Comparison of ENCODE assay signal across 8 mouse cellular contexts in the genomic region with DNA sequence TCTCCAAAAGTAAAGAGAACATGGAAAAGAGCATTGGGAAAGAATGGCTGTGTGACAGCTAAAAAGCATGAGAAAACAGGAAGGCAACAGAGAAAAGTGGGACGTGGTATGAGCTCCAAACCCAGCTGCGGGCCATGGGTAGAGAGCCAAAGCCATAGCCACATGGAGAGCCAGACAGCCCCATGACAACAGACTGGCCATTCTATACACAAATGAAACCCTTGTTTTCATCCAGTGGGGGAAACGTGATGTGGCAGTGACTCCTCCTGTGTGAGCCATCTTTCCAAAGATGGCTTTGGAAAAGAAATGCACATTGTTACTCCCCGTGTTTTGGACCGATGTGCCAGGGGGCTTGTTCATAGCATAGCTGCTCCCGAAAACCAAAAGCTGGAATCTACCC. TPM values are rescaled to one million over a fixed set of nuclear protein-coding genes. Genes with fewer than 3 reads are reported as not detected.
DNase-seq lines count a peak whose midpoint lies in the region; ATAC-seq and TF ChIP-seq lines count a peak whose summit lies in the region.

No protein-coding gene starts in this region.

- peak overlapping the region; percentile 64 for H3K4me3 ChIP-seq in left cerebral cortex, adult 2 months
- peak overlapping the region; percentile 95 for H3K4me3 ChIP-seq in embryonic facial prominence, embryonic 10.5 days
- peak overlapping the region; percentile 94 for H3K4me3 ChIP-seq in hindbrain, embryonic 12.5 days

- peak overlapping the region; percentile 95 for H3K9ac ChIP-seq in hindbrain, embryonic 12.5 days

- TF ChIP-seq CTCF in left cerebral cortex, adult 2 months (IDR thresholded peaks at IDR 0.05): no peak

- H3K27ac ChIP-seq in left cerebral cortex, adult 2 months: peak overlapping the region; percentile 85
- peak overlapping the region; percentile 92 for H3K27ac ChIP-seq in embryonic facial prominence, embryonic 10.5 days (replicated peaks)
- H3K27ac ChIP-seq in hindbrain, embryonic 12.5 days: peak overlapping the region; percentile 93

- H3K36me3 ChIP-seq in embryonic facial prominence, embryonic 10.5 days (replicated peaks): peaks cover 3% of the 10 kb centered on the region
- no peaks in the 10 kb centered on the region for H3K36me3 ChIP-seq in hindbrain, embryonic 12.5 days

- 46% methylated on average over 6 of the region's 6 CpGs for WGBS in embryonic facial prominence, embryonic 10.5 days
- WGBS in hindbrain, embryonic 12.5 days: 46% methylated on average over 6 of the region's 6 CpGs

- ATAC-seq in hindbrain, embryonic 12.5 days (ENCODE audit: low FRiP score): peak; percentile 27
- peak; percentile 23; the same call in 1 of the 2 replicates for ATAC-seq in megakaryocyte-erythroid progenitor cell, adult 5-6 weeks (replicated peaks; ENCODE audit: low FRiP score, low TSS enrichment, poor library complexity, severe bottlenecking)

- no peaks in the 10 kb centered on the region for H3K9me3 ChIP-seq in embryonic facial prominence, embryonic 10.5 days
- H3K9me3 ChIP-seq in hindbrain, embryonic 12.5 days (replicated peaks): no peaks in the 10 kb centered on the region

- peak in 1 of 2 experiments; percentile 23 for DNase-seq in left cerebral cortex, adult 2 months (ENCODE audit: extremely low spot score in 1 of 2, low spot score in 2 of 2)
- DNase-seq in left cerebral cortex, postnatal 36 days (ENCODE audit: low spot score in 2 of 2): no peak
- DNase-seq in embryonic facial prominence, embryonic 10.5 days (ENCODE audit: low spot score): no peak
- DNase-seq in c-Kit-positive CD71-positive TER-119-positive erythroid progenitor cells, embryonic 14.5 days (ENCODE audit: low spot score): no peak
- DNase-seq in adrenal gland, postnatal 36 days: no peak
- no peak for DNase-seq in layer of hippocampus, postnatal 14 days (ENCODE audit: low spot score in 2 of 2)

- H3K27me3 ChIP-seq in embryonic facial prominence, embryonic 10.5 days (replicated peaks; ENCODE audit: low read depth, poor library complexity, severe bottlenecking): peaks cover 20% of the 10 kb centered on the region
- peaks cover 8% of the 10 kb centered on the region for H3K27me3 ChIP-seq in hindbrain, embryonic 12.5 days

- H3K4me2 ChIP-seq in hindbrain, embryonic 12.5 days (replicated peaks): peak overlapping the region; percentile 59

- H3K4me1 ChIP-seq in embryonic facial prominence, embryonic 10.5 days: peaks cover 18% of the 10 kb centered on the region
- peaks cover 19% of the 10 kb centered on the region for H3K4me1 ChIP-seq in hindbrain, embryonic 12.5 days

- intact Hi-C loops in left cerebral cortex, adult 2 months (cut with DNase I): loop anchor here (2.0 kb wide), 2 partner anchors 108 to 254 kb away; a partner anchor contains a TSS
- intact Hi-C loops in left cerebral cortex, postnatal 36 days (cut with DNase I): loop anchor here (5.0 kb wide), 1 partner anchor 456 kb away; a partner anchor contains a TSS

RNA-seq across cellular contexts. Expression of a gene that starts 0.4 kb away (rescaled TPM):
- 10 to 100 TPM; 11.9 to 13.5 TPM for total RNA-seq in left cerebral cortex, adult 2 months (2021)
- 10 to 100 TPM; 10.4 to 12.9 TPM for total RNA-seq in left cerebral cortex, postnatal 36 days (2021)
- polyA plus RNA-seq in embryonic facial prominence, embryonic 10.5 days (2016; fragmentation: Nextera tagmentation; extraction: Ambion mirVana): 19.9 and 24.7 TPM in 2 replicates
- 31.3 and 33.1 TPM in 2 replicates for polyA plus RNA-seq in hindbrain, embryonic 12.5 days (2016; fragmentation: Nextera tagmentation; extraction: Ambion mirVana)
- 11.1 and 26.6 TPM in 2 replicates for total RNA-seq in megakaryocyte-erythroid progenitor cell, adult 5-6 weeks (2014; fragmentation: Nextera tagmentation)
- total RNA-seq in megakaryocyte-erythroid progenitor cell, adult 5-6 weeks (2017): 32.6 and 60.5 TPM in 2 replicates
- total RNA-seq in adrenal gland, postnatal 36 days (2021): 10 to 100 TPM; 14.1 to 18.3 TPM
- 10 to 100 TPM; 15.5 to 17.6 TPM for total RNA-seq in layer of hippocampus, postnatal 14 days (2021)

RNA-seq across cellular contexts. Expression of a gene that starts 58.0 kb away (rescaled TPM):
- 10 to 100 TPM; 17.8 to 18.6 TPM for total RNA-seq in left cerebral cortex, adult 2 months (2021)
- total RNA-seq in left cerebral cortex, postnatal 36 days (2021): 10 to 100 TPM; 14.3 to 21.4 TPM
- 74.1 and 77.3 TPM in 2 replicates for polyA plus RNA-seq in embryonic facial prominence, embryonic 10.5 days (2016; fragmentation: Nextera tagmentation; extraction: Ambion mirVana)
- 55.6 and 56.1 TPM in 2 replicates for polyA plus RNA-seq in hindbrain, embryonic 12.5 days (2016; fragmentation: Nextera tagmentation; extraction: Ambion mirVana)
- 27.6 and 33.4 TPM in 2 replicates for total RNA-seq in megakaryocyte-erythroid progenitor cell, adult 5-6 weeks (2014; fragmentation: Nextera tagmentation)
- 39.8 and 41.0 TPM in 2 replicates for total RNA-seq in megakaryocyte-erythroid progenitor cell, adult 5-6 weeks (2017)
- total RNA-seq in adrenal gland, postnatal 36 days (2021): 10 to 100 TPM; 29.4 to 29.5 TPM
- 10 to 100 TPM; 18.5 to 20.1 TPM for total RNA-seq in layer of hippocampus, postnatal 14 days (2021)

RNA-seq across cellular contexts. Expression of a gene that starts 58.1 kb away (rescaled TPM):
- 10 to 100 TPM; 47.4 to 49.5 TPM for total RNA-seq in left cerebral cortex, adult 2 months (2021)
- total RNA-seq in left cerebral cortex, postnatal 36 days (2021): 10 to 100 TPM; 43.3 to 49.9 TPM
- polyA plus RNA-seq in embryonic facial prominence, embryonic 10.5 days (2016; fragmentation: Nextera tagmentation; extraction: Ambion mirVana): 121 and 127 TPM in 2 replicates
- polyA plus RNA-seq in hindbrain, embryonic 12.5 days (2016; fragmentation: Nextera tagmentation; extraction: Ambion mirVana): 102 and 105 TPM in 2 replicates
- total RNA-seq in megakaryocyte-erythroid progenitor cell, adult 5-6 weeks (2014; fragmentation: Nextera tagmentation): 88.8 and 101 TPM in 2 replicates
- total RNA-seq in megakaryocyte-erythroid progenitor cell, adult 5-6 weeks (2017): 108 and 126 TPM in 2 replicates
- total RNA-seq in adrenal gland, postnatal 36 days (2021): 10 to 100 TPM; 48.5 to 49.5 TPM
- total RNA-seq in layer of hippocampus, postnatal 14 days (2021): 10 to 100 TPM; 55.0 to 56.1 TPM
